Mouse (Mus musculus) MEL (cell line): ENCODE data around the gene Cyp2u1. TPM values are rescaled to one million over a fixed set of nuclear protein-coding genes. Genes with fewer than 3 reads are reported as not detected.

Experiments
- DNase-seq: peaks from one replicate; pipeline ENCODE4 v3.0.0; 2011; ENCODE audit warnings: low read depth, low spot score
- H3K27ac ChIP-seq: 2 replicates; pipeline ENCODE4 v1.5.1; 2012; ENCODE audit warnings: low read depth, mild to moderate bottlenecking, control low read depth, low read length, moderate library complexity; ENCODE audit not compliant: control insufficient read depth
- H3K27me3 ChIP-seq, 2 experiments: fragments of 150-350 bp in 1 of 2; sonication (generic) in 1 of 2; 2 replicates each; pipeline ENCODE4 v1.6.1; 2012; ENCODE audit warnings: low read length in 2 of 2, mild to moderate bottlenecking in 2 of 2, improper control_type of control experiment in 1 of 2, moderate library complexity in 1 of 2; ENCODE audit not compliant: insufficient read depth in 2 of 2, control insufficient read depth in 1 of 2
- H3K36me3 ChIP-seq, 2 experiments: 2 replicates each; pipeline ENCODE4 v1.6.1; 2012 to 2014; ENCODE audit warnings: low read length in 2 of 2, improper control_type of control experiment in 1 of 2, inconsistent platforms in 1 of 2, mild to moderate bottlenecking in 1 of 2; ENCODE audit not compliant: insufficient read depth in 2 of 2, control insufficient read depth in 1 of 2
- H3K4me1 ChIP-seq, 2 experiments: fragments of 150-350 bp in 1 of 2; sonication (generic) in 1 of 2; 2 replicates each; pipeline ENCODE4 v1.6.1; 2012; ENCODE audit warnings: low read length in 2 of 2, improper control_type of control experiment in 1 of 2, mild to moderate bottlenecking in 1 of 2; ENCODE audit not compliant: insufficient read depth in 2 of 2, control insufficient read depth in 1 of 2
- H3K4me3 ChIP-seq, 2 experiments: fragments of 150-350 bp in 1 of 2; sonication (generic) in 1 of 2; 2 replicates each; pipeline ENCODE4 v1.5.1; 2012; ENCODE audit warnings: low read depth in 2 of 2, low read length in 2 of 2, mild to moderate bottlenecking in 2 of 2, moderate library complexity in 2 of 2, control low read depth in 1 of 2, improper control_type of control experiment in 1 of 2; ENCODE audit not compliant: control insufficient read depth in 1 of 2, insufficient read depth in 1 of 2
- H3K79me2 ChIP-seq: 2 replicates; pipeline ENCODE4 v1.6.1; 2012; ENCODE audit warnings: mild to moderate bottlenecking, low read length, moderate library complexity; ENCODE audit not compliant: control insufficient read depth, poor library complexity, insufficient read depth
- H3K9ac ChIP-seq: 2 replicates; pipeline ENCODE4 v1.6.1; 2012; ENCODE audit warnings: low read depth, mild to moderate bottlenecking, control low read depth, low read length, moderate library complexity; ENCODE audit not compliant: control insufficient read depth, poor library complexity, severe bottlenecking
- H3K9me3 ChIP-seq: fragments of 150-350 bp; sonication (generic); replicated peaks from 2 replicates; pipeline ENCODE4 v1.6.1; 2012; ENCODE audit warnings: mild to moderate bottlenecking, low read length, improper control_type of control experiment, moderate library complexity; ENCODE audit not compliant: insufficient read depth
- CHD1 ChIP-seq: IDR thresholded peaks from 2 replicates; pipeline ENCODE4 v1.6.1; 2012; ENCODE audit warnings: low read depth, mild to moderate bottlenecking, inconsistent platforms, low read length, improper control_type of control experiment
- CTCF ChIP-seq, 3 experiments: IDR thresholded peaks in 2 of 3; conservative IDR thresholded peaks in 1 of 3; 2 replicates each; pipeline ENCODE4 v1.5.1; 2011 to 2012; ENCODE audit warnings: low read length in 3 of 3, low read depth in 2 of 3, mild to moderate bottlenecking in 2 of 3, improper control_type of control experiment in 1 of 3, inconsistent platforms in 1 of 3, mixed read lengths in 1 of 3, moderate library complexity in 1 of 3; ENCODE audit not compliant: control insufficient read depth in 1 of 3, insufficient read depth in 1 of 3, poor library complexity in 1 of 3, severe bottlenecking in 1 of 3
- EP300 ChIP-seq, 2 experiments: IDR thresholded peaks; 2 replicates each; pipeline ENCODE4 v1.6.1; 2011; ENCODE audit warnings: improper control_type of control experiment in 2 of 2, low read length in 2 of 2, low read depth in 1 of 2, mild to moderate bottlenecking in 1 of 2
- ETS1 ChIP-seq: IDR thresholded peaks from 2 replicates; pipeline ENCODE4 v1.6.1; 2012; ENCODE audit warnings: low read depth, mild to moderate bottlenecking, inconsistent platforms, low read length, improper control_type of control experiment, moderate library complexity
- GABPA ChIP-seq: IDR thresholded peaks from 2 replicates; pipeline ENCODE4 v1.6.1; 2012; ENCODE audit warnings: low read depth, mild to moderate bottlenecking, inconsistent platforms, low read length, improper control_type of control experiment, moderate library complexity
- GATA1 ChIP-seq: IDR thresholded peaks from 2 replicates; pipeline ENCODE4 v1.6.1; 2011; ENCODE audit warnings: low read depth, low read length, improper control_type of control experiment
- JUND ChIP-seq: IDR thresholded peaks from 2 replicates; pipeline ENCODE4 v1.6.1; 2011; ENCODE audit warnings: low read depth, mild to moderate bottlenecking, improper control_type of control experiment, low read length
- MAX ChIP-seq: IDR thresholded peaks from 2 replicates; pipeline ENCODE4 v1.6.1; 2011; ENCODE audit warnings: low read length, improper control_type of control experiment
- MXI1 ChIP-seq: IDR thresholded peaks from 2 replicates; pipeline ENCODE4 v1.6.1; 2011; ENCODE audit warnings: mild to moderate bottlenecking, low read depth, low read length, improper control_type of control experiment
- MYB ChIP-seq: IDR thresholded peaks from 2 replicates; pipeline ENCODE4 v1.6.1; 2011; ENCODE audit warnings: mild to moderate bottlenecking, low read depth, low read length, improper control_type of control experiment
- MYC ChIP-seq: IDR thresholded peaks from 2 replicates; pipeline ENCODE4 v1.6.1; 2011; ENCODE audit warnings: low read depth, mild to moderate bottlenecking, low read length, improper control_type of control experiment, moderate library complexity
- POLR2A ChIP-seq, 2 experiments: IDR thresholded peaks; 2 replicates each; pipeline ENCODE4 v1.6.1; 2011 to 2012; ENCODE audit warnings: low read length in 2 of 2, mild to moderate bottlenecking in 2 of 2, control low read depth in 1 of 2, improper control_type of control experiment in 1 of 2, low read depth in 1 of 2, moderate library complexity in 1 of 2; ENCODE audit not compliant: control insufficient read depth in 1 of 2, insufficient read depth in 1 of 2, poor library complexity in 1 of 2
- POLR2AphosphoS2 ChIP-seq: IDR thresholded peaks from 2 replicates; pipeline ENCODE4 v1.6.1; 2011; ENCODE audit warnings: low read length, improper control_type of control experiment
- RAD21 ChIP-seq: IDR thresholded peaks from 2 replicates; pipeline ENCODE4 v1.6.1; 2011; ENCODE audit warnings: mild to moderate bottlenecking, low read depth, low read length, improper control_type of control experiment
- SMC3 ChIP-seq: IDR thresholded peaks from 2 replicates; pipeline ENCODE4 v1.6.1; 2011; ENCODE audit warnings: low read depth, low read length, improper control_type of control experiment
- TBP ChIP-seq: IDR thresholded peaks from 2 replicates; pipeline ENCODE4 v1.8.0; 2011; ENCODE audit warnings: low read depth, low read length, improper control_type of control experiment
- TCF12 ChIP-seq: IDR thresholded peaks from 2 replicates; pipeline ENCODE4 v1.6.1; 2014; ENCODE audit warnings: low read depth, mild to moderate bottlenecking, inconsistent platforms, low read length, improper control_type of control experiment, moderate library complexity
- UBTF ChIP-seq: IDR thresholded peaks from 2 replicates; pipeline ENCODE4 v1.6.1; 2012; ENCODE audit warnings: low read depth, mild to moderate bottlenecking, inconsistent platforms, low read length, improper control_type of control experiment, moderate library complexity, borderline replicate concordance; ENCODE audit not compliant: insufficient read depth
- ZC3H11A ChIP-seq: IDR thresholded peaks from 2 replicates; pipeline ENCODE4 v1.6.1; 2012; ENCODE audit warnings: low read depth, mild to moderate bottlenecking, inconsistent platforms, low read length, improper control_type of control experiment
- ZMIZ1 ChIP-seq: IDR thresholded peaks from 2 replicates; pipeline ENCODE4 v1.6.1; 2012; ENCODE audit warnings: low read depth, mild to moderate bottlenecking, inconsistent platforms, low read length, improper control_type of control experiment, moderate library complexity
- polyA plus RNA-seq, 2 experiments: library from polyadenylated mRNA; stranded (reverse) in 1 of 2; unstranded in 1 of 2; fragments of >175 nt in 1 of 2; fragments of >200 nt in 1 of 2; gene quantifications; 2 replicates each; pipeline versions ENCODE4 v1.2.1 to v1.2.4; 2012; ENCODE audit warnings: low replicate concordance in 2 of 2, low read depth in 1 of 2; ENCODE audit not compliant: insufficient read length in 2 of 2, insufficient read depth in 1 of 2, missing spikeins in 1 of 2
- total RNA-seq: library from RNA; depleted of rRNA; stranded (reverse); fragments of 300-350 nt; gene quantifications from 2 replicates; pipeline ENCODE4 v1.2.3, GENCODE M21; 2012

Gene Cyp2u1
- total and polyA plus RNA-seq, 3 experiments, result 3.6 to 4.5 TPM; not detected in 1

- no peaks in the 10 kb centered on the region for H3K27me3 ChIP-seq
- DNase-seq, result no peak
- H3K4me1 ChIP-seq, result no peaks in the 10 kb centered on the region
- H3K79me2 ChIP-seq, result no peaks in the 10 kb centered on the region
- TF ChIP-seq EP300 (IDR thresholded peaks at IDR 0.05; ENCODE audit: low read depth in 1 of 2, low read length in 2 of 2) (no peak), TCF12 (no peak), POLR2AphosphoS2 (no peak), GABPA (no peak), MYB (no peak), CTCF (IDR thresholded peaks at IDR 0.05 in 2 of 3, conservative IDR thresholded peaks at IDR 0.05 in 1 of 3; ENCODE audit: control insufficient read depth in 1 of 3, insufficient read depth in 1 of 3, low read depth in 2 of 3, low read length in 3 of 3, poor library complexity in 1 of 3, severe bottlenecking in 1 of 3) (no peak), GATA1 (no peak), JUND (no peak), ZMIZ1 (no peak), UBTF (no peak), CHD1 (no peak), SMC3 (no peak), MYC (no peak), MAX (no peak), ETS1 (no peak)
- TF ChIP-seq, all 39 proteins: peak for 0
- Histone ChIP-seq H3K9me3 (no peaks in the 10 kb centered on the region), H3K27ac (no peak overlapping the region), H3K9ac (no peak overlapping the region), H3K36me3 (no peaks in the 10 kb centered on the region), H3K4me3 (no peak overlapping the region)
Measured at GRCm38 (mm10) chr3:131250978-131251377, 52.0 kb downstream of the Cyp2u1 start.

DNA sequence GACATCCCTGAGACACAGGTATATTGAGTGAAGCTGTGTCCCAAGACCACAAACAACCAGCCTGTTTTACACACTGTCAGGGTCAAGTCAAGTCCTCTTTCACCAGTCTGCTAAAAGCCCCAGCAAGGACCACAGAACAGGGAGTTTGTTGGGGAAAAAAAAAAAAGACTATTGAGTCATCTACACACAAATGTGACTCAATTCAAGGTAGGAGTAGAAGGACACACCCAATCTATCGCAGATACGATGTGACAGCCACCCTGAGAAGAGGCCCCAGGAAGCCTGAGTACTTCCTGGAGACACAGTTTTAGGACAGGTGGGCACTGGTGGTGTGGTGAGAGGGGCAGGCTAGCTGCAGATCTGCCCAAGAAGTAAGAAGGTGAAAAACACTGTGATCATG, 52.7 kb downstream of the Cyp2u1 start:
- Histone ChIP-seq H3K4me3 (no peak overlapping the region), H3K36me3 (no peaks in the 10 kb centered on the region), H3K27me3 (no peaks in the 10 kb centered on the region), H3K9ac (no peak overlapping the region), H3K27ac (no peak overlapping the region), H3K4me1 (no peaks in the 10 kb centered on the region), H3K79me2 (no peaks in the 10 kb centered on the region), H3K9me3 (no peaks in the 10 kb centered on the region)
- DNase-seq, result no peak
- TF ChIP-seq CHD1 (no peak), POLR2A (IDR thresholded peaks at IDR 0.05; ENCODE audit: control insufficient read depth in 1 of 2, insufficient read depth in 1 of 2, low read depth in 1 of 2, low read length in 2 of 2, poor library complexity in 1 of 2) (no peak)

GRCm38 (mm10) chr3:131248444-131248843, 54.6 kb downstream of the Cyp2u1 start:
- no peaks in the 10 kb centered on the region for H3K79me2 ChIP-seq
- no peak for DNase-seq
- no peaks in the 10 kb centered on the region for H3K36me3 ChIP-seq
- no peaks in the 10 kb centered on the region for H3K27me3 ChIP-seq
- no peak overlapping the region for H3K4me3 ChIP-seq
- TF ChIP-seq CHD1, result no peak
- TF ChIP-seq MAX, result no peak
- TF ChIP-seq MXI1, result no peak
- no peak for TF ChIP-seq JUND
- TF ChIP-seq ZC3H11A, result no peak
- TF ChIP-seq RAD21, result no peak
- TF ChIP-seq EP300 (IDR thresholded peaks at IDR 0.05; ENCODE audit: low read depth in 1 of 2, low read length in 2 of 2), result no peak
- TF ChIP-seq POLR2A (IDR thresholded peaks at IDR 0.05; ENCODE audit: control insufficient read depth in 1 of 2, insufficient read depth in 1 of 2, low read depth in 1 of 2, low read length in 2 of 2, poor library complexity in 1 of 2), result no peak
- TF ChIP-seq TBP, result no peak
- no peak for TF ChIP-seq POLR2AphosphoS2
- TF ChIP-seq, all 39 proteins: peak for 0
- Histone ChIP-seq H3K27ac (no peak overlapping the region), H3K4me1 (no peaks in the 10 kb centered on the region), H3K9me3 (no peaks in the 10 kb centered on the region), H3K9ac (no peak overlapping the region)
